ENCODE assay signal across 32 mouse cellular contexts in genomic region chr17:28617636-28618035, GRCm38 (mm10). TPM values are rescaled to one million over a fixed set of nuclear protein-coding genes. Genes with fewer than 3 reads are reported as not detected.
DNase-seq lines count a peak whose midpoint lies in the region; ATAC-seq and TF ChIP-seq lines count a peak whose summit lies in the region.
"Had no signal": no experiment of that assay in that cellular context is flagged by ENCODE, and none has a peak within 500 bp of the region (broad histone marks: within the 10 kb centered on the region; RNA-seq: fewer than 3 reads in every experiment).

No protein-coding gene starts in this region.

- H3K4me2 ChIP-seq in heart, embryonic 11.5 days = no peak overlapping the region
- H3K4me2 ChIP-seq in liver, embryonic 14.5 days (ENCODE audit: low read depth) = peak overlapping the region; percentile 21; the same call in 1 of the 2 replicates
- H3K4me2 ChIP-seq: heart, embryonic 12.5 days; limb, embryonic 15.5 days; lung, embryonic 15.5 days; midbrain, embryonic 13.5 days; neural tube, embryonic 12.5 days had no signal

- peaks cover 10% of the 10 kb centered on the region for H3K4me1 ChIP-seq in heart, embryonic 11.5 days (ENCODE audit: control insufficient read depth, insufficient read depth, low read length)
- H3K4me1 ChIP-seq in liver, embryonic 14.5 days (replicated peaks; ENCODE audit: control insufficient read depth in 2 of 2, insufficient read depth in 2 of 2, low read length in 1 of 2) = peaks cover 9 to 27% of the 10 kb centered on the region in 2 experiments

- 80% methylated on average over 10 of the region's 10 CpGs for WGBS in heart, embryonic 11.5 days (ENCODE audit: insufficient replicate concordance)
- WGBS in liver, embryonic 14.5 days (ENCODE audit: insufficient replicate concordance) = 64% methylated on average over 10 of the region's 10 CpGs

- H3K9ac ChIP-seq in heart, embryonic 11.5 days (ENCODE audit: low read depth, low read length) = 0 out of 2 replicates have a peak overlapping the region, but pooled peaks have one; percentile 22
- no peak overlapping the region for H3K9ac ChIP-seq in liver, embryonic 14.5 days (replicated peaks)
- H3K9ac ChIP-seq: heart, embryonic 12.5 days; limb, embryonic 15.5 days; lung, embryonic 15.5 days; midbrain, embryonic 13.5 days; neural tube, embryonic 12.5 days had no signal

- intact Hi-C loops in heart, postnatal 25 days (cut with DNase I) = no loop called here

- TF ChIP-seq EP300 in liver, embryonic 14.5 days (IDR thresholded peaks at IDR 0.05; ENCODE audit: low read depth) = no peak

- no peak for ATAC-seq in heart, embryonic 11.5 days (replicated peaks; ENCODE audit: insufficient number of reproducible peaks, low FRiP score, low TSS enrichment)
- ATAC-seq in liver, embryonic 14.5 days (ENCODE audit: insufficient read depth) = no peak
- no peak for ATAC-seq in activated CD4-positive, CD25-positive, alpha-beta regulatory T cell, adult 4 months
- ATAC-seq: forebrain, embryonic 16.5 days; inflammation-experienced regulatory T-cells, adult 6 months; midbrain, embryonic 13.5 days had no signal

- no peak for TF ChIP-seq CTCF in liver, embryonic 14.5 days (IDR thresholded peaks at IDR 0.05; ENCODE audit: low read depth)

- no peak overlapping the region for H3K4me3 ChIP-seq in heart, embryonic 11.5 days (ENCODE audit: low read depth, low read length)
- H3K4me3 ChIP-seq in liver, embryonic 14.5 days (ENCODE audit: insufficient read depth in 1 of 2, low read depth in 2 of 2, low read length in 2 of 2) = no peak overlapping the region
- H3K4me3 ChIP-seq: heart, embryonic 12.5 days; layer of hippocampus, adult 2 months; limb, embryonic 15.5 days; lung, embryonic 15.5 days; midbrain, embryonic 13.5 days; neural tube, embryonic 12.5 days had no signal

- peaks cover 3% of the 10 kb centered on the region; the same call in 1 of the 2 replicates for H3K36me3 ChIP-seq in heart, embryonic 11.5 days (ENCODE audit: control insufficient read depth, insufficient read depth, low read length)
- no peaks in the 10 kb centered on the region; the same call in 1 of the 2 replicates for H3K36me3 ChIP-seq in liver, embryonic 14.5 days (replicated peaks; ENCODE audit: control insufficient read depth, insufficient read depth, low read depth)

- H3K27me3 ChIP-seq in heart, embryonic 11.5 days (ENCODE audit: control insufficient read depth, insufficient read depth, low read length) = no peaks in the 10 kb centered on the region
- no peaks in the 10 kb centered on the region for H3K27me3 ChIP-seq in liver, embryonic 14.5 days (ENCODE audit: control insufficient read depth, insufficient read depth, low read length)
- H3K27me3 ChIP-seq: heart, embryonic 12.5 days; limb, embryonic 15.5 days; lung, embryonic 15.5 days; megakaryocyte, embryonic 14.5 days; midbrain, embryonic 13.5 days; neural tube, embryonic 12.5 days had no signal

- DNase-seq in heart, postnatal 25 days (ENCODE audit: low spot score) = no peak
- peak; percentile 49 for DNase-seq in thymus, postnatal 0 days (ENCODE audit: low spot score)
- DNase-seq in thymus, adult 18-20 months = no peak
- DNase-seq in liver, embryonic 14.5 days (ENCODE audit: low read depth in 3 of 3, low spot score in 3 of 3) = no peak
- no peak for DNase-seq in left cerebral cortex, adult 9 months (ENCODE audit: low spot score in 2 of 2)
- DNase-seq: adrenal gland, postnatal 25 days; cerebellum, adult 9-10 months; gastrocnemius, postnatal 10 days; heart, adult 11 months; heart, postnatal 10 days; kidney, adult 8-10 months; kidney, postnatal 25 days; layer of hippocampus, postnatal 36 days; lung, postnatal 36 days; retina, postnatal 1 day; right cerebral cortex, postnatal 25 days; spleen, adult 18-20 months had no signal

- no peak overlapping the region for H3K27ac ChIP-seq in heart, embryonic 11.5 days (ENCODE audit: low read depth, low read length)
- H3K27ac ChIP-seq in liver, embryonic 14.5 days = no peak overlapping the region
- H3K27ac ChIP-seq: limb, embryonic 15.5 days; lung, embryonic 15.5 days; midbrain, embryonic 13.5 days; neural tube, embryonic 12.5 days had no signal

- H3K9me3 ChIP-seq in heart, embryonic 11.5 days (replicated peaks; ENCODE audit: control insufficient read depth, low read length) = no peaks in the 10 kb centered on the region
- no peaks in the 10 kb centered on the region for H3K9me3 ChIP-seq in liver, embryonic 14.5 days (ENCODE audit: control insufficient read depth, low read length)
- H3K9me3 ChIP-seq: heart, embryonic 12.5 days; limb, embryonic 15.5 days; lung, embryonic 15.5 days; megakaryocyte, embryonic 14.5 days; midbrain, embryonic 13.5 days; neural tube, embryonic 12.5 days had no signal

RNA-seq across cellular contexts. Expression of gene Srpk1, which starts 4.9 kb away (rescaled TPM):
- 58.1 and 79.5 TPM in 2 replicates for polyA plus RNA-seq in heart, embryonic 11.5 days (2014; fragmentation: Nextera tagmentation; extraction: Ambion mirVana)
- 10 to 100 TPM; 32.6 to 35.5 TPM for total RNA-seq in heart, postnatal 25 days (2021)
- 99.1 and 103 TPM in 2 replicates for polyA plus RNA-seq in thymus, postnatal 0 days (2015; fragmentation: Nextera tagmentation; extraction: Ambion mirVana)
- 11.5 and 12.9 TPM in 2 replicates for polyA plus RNA-seq in liver, embryonic 14.5 days (2012; rRNA removed)
- 40.8 and 41.8 TPM in 2 replicates for polyA plus RNA-seq in liver, embryonic 14.5 days (2014; fragmentation: Nextera tagmentation; extraction: Ambion mirVana)
- polyA plus RNA-seq in activated CD4-positive, CD25-positive, alpha-beta regulatory T cell, adult 4 months (2017; shearing (Covaris generic)) = 100 to 1,000 TPM; 204 to 207 TPM

RNA-seq across cellular contexts. Expression of gene Lhfpl5, which starts 42.2 kb away (rescaled TPM):
- 0.14 TPM in 1 of 2 replicates, not detected in the other for polyA plus RNA-seq in heart, embryonic 11.5 days (2014; fragmentation: Nextera tagmentation; extraction: Ambion mirVana)
- not detected for total RNA-seq in heart, postnatal 25 days (2021)
- polyA plus RNA-seq in thymus, postnatal 0 days (2015; fragmentation: Nextera tagmentation; extraction: Ambion mirVana) = 0.27 TPM in 1 of 2 replicates, not detected in the other
- not detected in 2 replicates for polyA plus RNA-seq in liver, embryonic 14.5 days (2012; rRNA removed)
- polyA plus RNA-seq in liver, embryonic 14.5 days (2014; fragmentation: Nextera tagmentation; extraction: Ambion mirVana) = not detected in 2 replicates
- polyA plus RNA-seq in activated CD4-positive, CD25-positive, alpha-beta regulatory T cell, adult 4 months (2017; shearing (Covaris generic)) = 1 to 10 TPM in 1 of 2 experiments, under 1 TPM in 1; 0.64 to 1.7 TPM
- total RNA-seq: gastrocnemius, postnatal 10 days; heart, postnatal 10 days; monocyte, adult 5-6 weeks had no signal

RNA-seq across cellular contexts. Expression of gene Clps, which starts 57.1 kb away (rescaled TPM):
- 0.73 TPM in 1 of 2 replicates, not detected in the other for polyA plus RNA-seq in heart, embryonic 11.5 days (2014; fragmentation: Nextera tagmentation; extraction: Ambion mirVana)
- total RNA-seq in heart, postnatal 25 days (2021) = not detected
- polyA plus RNA-seq in thymus, postnatal 0 days (2015; fragmentation: Nextera tagmentation; extraction: Ambion mirVana) = 1.4 and 1.9 TPM in 2 replicates
- polyA plus RNA-seq in liver, embryonic 14.5 days (2012; rRNA removed) = 1.2 and 3.3 TPM in 2 replicates
- 2.9 and 3.7 TPM in 2 replicates for polyA plus RNA-seq in liver, embryonic 14.5 days (2014; fragmentation: Nextera tagmentation; extraction: Ambion mirVana)
- not detected for polyA plus RNA-seq in activated CD4-positive, CD25-positive, alpha-beta regulatory T cell, adult 4 months (2017; shearing (Covaris generic))
- total RNA-seq: adrenal gland, postnatal 25 days; gastrocnemius, postnatal 10 days; heart, postnatal 10 days; layer of hippocampus, adult 2 months; layer of hippocampus, postnatal 36 days; left cerebral cortex, postnatal 25 days; monocyte, adult 5-6 weeks had no signal
- polyA plus RNA-seq: brain, embryonic 14.5 days; forebrain, embryonic 16.5 days; hindbrain, embryonic 11.5 days; inflammation-experienced regulatory T-cells, adult 6 months; neural tube, embryonic 12.5 days had no signal
